Mouse (Mus musculus): ENCODE measurements around the gene Tmem63b.

- no peak for TF ChIP-seq POLR2A (IDR thresholded peaks at IDR 0.05; ENCODE audit: extremely low read depth, insufficient read depth, low read length)
- TF ChIP-seq CTCF (IDR thresholded peaks at IDR 0.05; ENCODE audit: low read depth, low read length): no peak
Observed at GRCm38 (mm10) chr17:45726249-45726648, 39.5 kb upstream of the Tmem63b start.

Measured in liver, adult 2 months (tissue).